In genomic region chr2:10783071-10783470, GRCm38 (mm10) we compare ENCODE assay signal across 18 mouse cellular contexts.
DNase-seq lines count a peak whose midpoint lies in the region; ATAC-seq and TF ChIP-seq lines count a peak whose summit lies in the region.
"Had no signal": no experiment of that assay in that cellular context is flagged by ENCODE, and none has a peak within 500 bp of the region (broad histone marks: within the 10 kb centered on the region; RNA-seq: fewer than 3 reads in every experiment).

No protein-coding gene starts in this region.

- H3K27me3 ChIP-seq in intestine, embryonic 14.5 days (replicated peaks; ENCODE audit: control insufficient read depth, insufficient read depth, low read length): no peaks in the 10 kb centered on the region
- no peaks in the 10 kb centered on the region for H3K27me3 ChIP-seq in intestine, postnatal 0 days (replicated peaks; ENCODE audit: control insufficient read depth, insufficient read depth, low read length)
- no peaks in the 10 kb centered on the region; the same call in 1 of the 2 replicates for H3K27me3 ChIP-seq in limb, embryonic 12.5 days
- H3K27me3 ChIP-seq: liver, embryonic 13.5 days; megakaryocyte, embryonic 14.5 days; midbrain, embryonic 15.5 days; Patski had no signal

- 0 out of 2 replicates have a peak, but pooled peaks have one; percentile 43 for ATAC-seq in intestine, embryonic 14.5 days (replicated peaks; ENCODE audit: low FRiP score, low TSS enrichment, low read depth)
- ATAC-seq in intestine, postnatal 0 days: no peak
- 0 out of 2 replicates have a peak, but pooled peaks have one; percentile 66 for ATAC-seq in limb, embryonic 12.5 days (ENCODE audit: insufficient number of reproducible peaks, insufficient read depth, low FRiP score, low TSS enrichment, low read depth)
- ATAC-seq: CD4-positive, CD25-positive, alpha-beta regulatory T cell, adult 4 months; midbrain, embryonic 15.5 days; Patski had no signal

- TF ChIP-seq CTCF in intestine, postnatal 0 days (IDR thresholded peaks at IDR 0.05; ENCODE audit: low read depth): no peak

- H3K4me1 ChIP-seq in intestine, embryonic 14.5 days (replicated peaks; ENCODE audit: control insufficient read depth, insufficient read depth, low read length): no peaks in the 10 kb centered on the region
- H3K4me1 ChIP-seq in intestine, postnatal 0 days (replicated peaks; ENCODE audit: control insufficient read depth, insufficient read depth, low read length): no peaks in the 10 kb centered on the region
- H3K4me1 ChIP-seq in ES-E14 (ENCODE audit: control insufficient read depth in 2 of 2, insufficient read depth in 2 of 2, low read length in 2 of 2, poor library complexity in 1 of 2): peaks cover 3% of the 10 kb centered on the region in 2 experiments; a peak in 1 of 4 replicates
- H3K4me1 ChIP-seq in limb, embryonic 12.5 days (replicated peaks): peaks cover 19% of the 10 kb centered on the region
- H3K4me1 ChIP-seq: liver, embryonic 13.5 days; megakaryocyte, embryonic 14.5 days; midbrain, embryonic 15.5 days had no signal

- H3K4me3 ChIP-seq in intestine, embryonic 14.5 days (ENCODE audit: low read depth, low read length): no peak overlapping the region
- H3K4me3 ChIP-seq in intestine, postnatal 0 days (ENCODE audit: low read depth, low read length): no peak overlapping the region
- H3K4me3 ChIP-seq in ES-E14 (ENCODE audit: insufficient read depth in 1 of 2, low read depth in 1 of 2, low read length in 2 of 2, poor library complexity in 1 of 2, severe bottlenecking in 1 of 2): no peak overlapping the region
- H3K4me3 ChIP-seq in limb, embryonic 12.5 days (replicated peaks): no peak overlapping the region
- H3K4me3 ChIP-seq: erythroblast, embryonic 14.5 days; liver, embryonic 13.5 days; megakaryocyte, embryonic 14.5 days; midbrain, embryonic 15.5 days had no signal

- in situ Hi-C loops in ES-E14 (cut with MboI; ENCODE audit: low sequenced_read_pairs in 2 of 2, unreplicated experiment in 2 of 2): no loop called here

- no peaks in the 10 kb centered on the region for H3K9me3 ChIP-seq in intestine, embryonic 14.5 days (ENCODE audit: control insufficient read depth, low read length)
- H3K9me3 ChIP-seq in intestine, postnatal 0 days (ENCODE audit: control insufficient read depth): no peaks in the 10 kb centered on the region
- no peaks in the 10 kb centered on the region for H3K9me3 ChIP-seq in ES-E14 (ENCODE audit: control insufficient read depth, insufficient read depth, low read depth, low read length)
- H3K9me3 ChIP-seq in limb, embryonic 12.5 days: no peaks in the 10 kb centered on the region
- H3K9me3 ChIP-seq: liver, embryonic 13.5 days; megakaryocyte, embryonic 14.5 days; midbrain, embryonic 15.5 days had no signal

- 50% methylated on average over 7 of the region's 7 CpGs for WGBS in intestine, embryonic 14.5 days
- 42% methylated on average over 7 of the region's 7 CpGs for WGBS in intestine, postnatal 0 days
- WGBS in limb, embryonic 12.5 days: 53% methylated on average over 7 of the region's 7 CpGs

- H3K9ac ChIP-seq in intestine, embryonic 14.5 days (ENCODE audit: low read length): no peak overlapping the region
- no peak overlapping the region for H3K9ac ChIP-seq in intestine, postnatal 0 days (ENCODE audit: low read depth, low read length)
- H3K9ac ChIP-seq in ES-E14 (ENCODE audit: insufficient read depth, low read depth, low read length, poor library complexity, severe bottlenecking): no peak overlapping the region
- no peak overlapping the region for H3K9ac ChIP-seq in limb, embryonic 12.5 days (replicated peaks)
- H3K9ac ChIP-seq: hindbrain, embryonic 14.5 days; liver, embryonic 13.5 days; midbrain, embryonic 15.5 days had no signal

- H3K4me2 ChIP-seq in intestine, embryonic 14.5 days (ENCODE audit: low read length): no peak overlapping the region
- no peak overlapping the region for H3K4me2 ChIP-seq in intestine, postnatal 0 days (replicated peaks; ENCODE audit: low read depth)
- no peak overlapping the region for H3K4me2 ChIP-seq in limb, embryonic 12.5 days
- H3K4me2 ChIP-seq: hindbrain, embryonic 14.5 days; liver, embryonic 13.5 days; midbrain, embryonic 15.5 days had no signal

- H3K36me3 ChIP-seq in intestine, embryonic 14.5 days (ENCODE audit: control insufficient read depth, insufficient read depth, low read length): no peaks in the 10 kb centered on the region
- no peaks in the 10 kb centered on the region for H3K36me3 ChIP-seq in intestine, postnatal 0 days (ENCODE audit: control insufficient read depth, insufficient read depth)
- H3K36me3 ChIP-seq in ES-E14 (ENCODE audit: control insufficient read depth, insufficient read depth, low read length, poor library complexity, severe bottlenecking): no peaks in the 10 kb centered on the region
- H3K36me3 ChIP-seq in limb, embryonic 12.5 days: no peaks in the 10 kb centered on the region
- H3K36me3 ChIP-seq: liver, embryonic 13.5 days; midbrain, embryonic 15.5 days had no signal

- no peak overlapping the region for H3K27ac ChIP-seq in intestine, embryonic 14.5 days (ENCODE audit: low read depth)
- no peak overlapping the region for H3K27ac ChIP-seq in intestine, postnatal 0 days (ENCODE audit: low read depth, low read length)
- no peak overlapping the region for H3K27ac ChIP-seq in ES-E14 (ENCODE audit: insufficient read depth, low read depth, low read length, poor library complexity, severe bottlenecking)
- peak overlapping the region; percentile 47; the same call in 1 of the 2 replicates for H3K27ac ChIP-seq in limb, embryonic 12.5 days
- H3K27ac ChIP-seq: hindbrain, embryonic 14.5 days; liver, embryonic 13.5 days; midbrain, embryonic 15.5 days had no signal

- no peak for DNase-seq in intestine, embryonic 14.5 days (ENCODE audit: low spot score)
- DNase-seq in 3T3-L1 (ENCODE audit: low read depth, low spot score) (peak; percentile 57), ES-E14 (ENCODE audit: low read depth, low spot score) (peak; percentile 13)
- DNase-seq in frontal cortex, postnatal 10 days (ENCODE audit: low spot score in 2 of 2): no peak
- no peak for DNase-seq in ovary, postnatal 10 days (ENCODE audit: low spot score)
- DNase-seq: gastrocnemius, postnatal 25 days; kidney, adult 18-20 months; kidney, postnatal 4 days; liver, embryonic 13.5 days; right cerebral cortex, postnatal 14 days had no signal

TF ChIP-seq in ES-E14, 5 proteins besides CTCF, POLR2A, EP300 and RAD21:
- TF ChIP-seq MAFK (IDR thresholded peaks at IDR 0.05; ENCODE audit: insufficient read depth, low read depth, low read length): no peak
- no peak for TF ChIP-seq HCFC1 (IDR thresholded peaks at IDR 0.05; ENCODE audit: borderline replicate concordance, insufficient read depth, low read length)
- no peak for TF ChIP-seq CHD2 (IDR thresholded peaks at IDR 0.05; ENCODE audit: low read depth, low read length)
- no peak for TF ChIP-seq ZNF384 (IDR thresholded peaks at IDR 0.05; ENCODE audit: low read depth, low read length)
- TF ChIP-seq ZC3H11A (IDR thresholded peaks at IDR 0.05; ENCODE audit: borderline replicate concordance, low read depth, low read length): no peak

Comparison
In these comparisons a context has a peak if more than half of its experiments do, and no peak if none do; other contexts are left out.
1. DNase-seq: peak in 3T3-L1 (single experiment) and ES-E14 (single experiment); none in intestine, embryonic 14.5 days (single experiment), frontal cortex, postnatal 10 days (0 of 2) and ovary, postnatal 10 days (single experiment).